Mouse (Mus musculus) brain, embryonic 18.5 days (tissue): ENCODE results near the gene Fam192a.

Source experiments
- DNase-seq: peaks from one replicate; pipeline ENCODE4 v3.0.0-alpha.2; 2012; ENCODE audit warnings: low read depth, low spot score

Gene Fam192a

GRCm38 (mm10) chr8:94571896-94572295 lies 29.9 kb downstream of the Fam192a start:
- no peak for DNase-seq

GRCm38 (mm10) chr8:94569419-94569818 lies 32.4 kb downstream of the Fam192a start:
- DNase-seq, result no peak

DNA sequence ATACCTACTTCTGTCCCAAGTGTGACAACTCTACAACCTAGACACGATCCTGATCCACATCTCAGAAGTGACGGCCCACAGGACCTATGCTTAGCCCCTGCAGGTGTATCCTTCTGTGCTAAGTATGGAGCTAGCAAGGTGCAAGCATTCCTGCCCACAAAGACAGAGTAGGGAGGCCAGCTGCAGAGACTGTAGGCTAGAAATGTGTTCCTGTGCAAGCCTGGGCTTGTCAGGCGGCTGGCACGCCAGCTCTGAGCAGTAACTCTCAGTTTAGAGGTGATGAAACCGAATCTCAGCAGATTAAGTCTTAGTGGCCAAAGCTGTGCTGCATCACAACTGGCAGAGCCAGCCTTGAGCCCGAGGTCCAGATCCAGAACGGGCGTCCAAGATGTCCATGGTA lies 33.7 kb downstream of the Fam192a start:
- DNase-seq, result no peak

DNA sequence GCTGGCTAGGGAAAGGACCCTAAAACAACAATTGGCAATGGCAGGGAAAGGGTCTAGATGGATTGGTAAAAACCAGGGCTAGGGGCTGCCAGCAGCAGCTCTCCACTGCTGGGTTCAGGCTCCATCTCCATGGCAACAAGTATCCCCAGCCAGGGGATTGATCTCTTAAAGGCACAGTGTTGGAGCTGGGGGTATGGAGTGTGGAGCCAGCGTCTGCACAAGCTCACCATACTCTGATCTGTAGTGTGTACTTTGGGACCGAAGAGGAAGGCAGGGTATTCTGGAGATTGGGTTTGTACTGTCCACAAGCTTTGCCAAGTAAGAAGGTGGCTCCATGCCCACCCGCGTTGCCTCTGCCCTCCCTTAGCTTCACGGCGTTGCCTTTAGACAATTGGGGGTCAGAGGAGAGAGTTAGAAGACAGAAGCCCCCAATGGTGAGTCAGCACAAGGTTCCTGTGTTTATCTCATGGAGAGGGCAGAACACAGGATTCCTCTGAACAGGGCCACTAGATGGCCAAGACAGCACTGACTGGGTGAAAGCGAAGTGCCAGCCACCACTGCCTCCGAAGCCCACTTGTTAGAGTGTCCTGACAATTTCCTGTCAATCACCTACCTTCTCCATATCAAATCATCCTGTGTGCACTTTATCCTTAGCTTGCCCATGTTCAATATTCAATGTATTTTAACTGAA lies 34.5 kb downstream of the Fam192a start:
- no peak for DNase-seq

- DNase-seq, result no peak
These were observed 35.2 kb downstream of the Fam192a start for GRCm38 (mm10) chr8:94566446-94567158.

DNA sequence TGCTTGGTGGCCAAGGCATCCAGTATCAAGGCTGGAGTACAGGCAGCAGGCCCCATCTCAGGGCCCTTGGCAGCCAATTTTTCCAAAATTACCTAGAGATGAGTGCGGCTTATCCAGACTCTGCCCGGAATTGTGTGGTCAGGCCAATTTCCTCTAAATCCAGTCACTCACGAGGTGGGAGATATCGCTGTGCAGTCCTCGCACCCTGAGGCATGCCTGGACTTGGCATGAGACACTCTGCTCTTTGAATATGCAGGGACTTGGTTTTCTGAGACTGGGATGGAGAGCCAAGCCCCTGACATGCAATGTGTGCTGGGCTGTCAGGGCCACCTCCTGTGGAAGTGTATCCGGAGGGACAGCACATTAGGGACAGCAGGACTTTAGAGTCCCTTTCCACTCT lies 35.8 kb downstream of the Fam192a start:
- DNase-seq, result no peak

DNA sequence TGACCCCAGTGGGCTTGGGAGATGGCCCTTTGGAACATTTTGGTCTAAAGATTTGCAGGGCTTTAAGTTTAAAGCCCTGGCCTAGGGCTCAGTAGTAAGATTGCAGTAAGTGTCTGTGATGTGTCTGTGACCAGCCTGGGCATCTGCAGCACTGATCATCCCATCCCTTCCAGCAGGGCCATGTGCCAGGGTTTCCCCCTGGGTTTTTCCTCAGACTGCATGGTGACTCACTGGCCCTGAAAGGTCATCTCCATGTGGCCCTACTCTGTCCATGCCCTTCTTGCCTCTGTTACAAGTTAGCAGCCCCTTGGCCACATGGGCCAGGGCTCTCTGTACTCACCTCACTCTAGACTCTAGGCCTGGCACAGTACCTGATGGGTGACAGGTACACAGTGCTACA lies 37.4 kb downstream of the Fam192a start:
- DNase-seq, result no peak

DNA sequence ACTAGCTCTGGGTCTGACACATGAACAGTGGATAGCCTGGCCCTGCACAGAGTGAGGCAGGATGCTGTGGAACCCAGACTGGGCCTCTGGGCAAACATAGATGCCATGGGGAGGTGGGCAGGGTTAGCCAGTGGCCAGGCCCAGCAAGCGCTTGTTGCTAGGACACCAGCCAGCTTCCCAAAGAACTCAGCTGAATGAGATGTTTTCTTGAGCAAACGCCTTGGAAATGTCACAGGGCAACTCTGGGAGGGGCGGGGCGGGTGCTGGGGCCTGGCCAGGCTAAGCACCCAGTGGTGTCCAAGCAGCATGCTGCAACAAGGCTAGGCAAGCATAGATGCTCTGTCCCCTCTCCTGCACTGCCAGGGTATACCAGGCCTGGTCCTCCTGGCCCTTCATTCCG lies 40.5 kb downstream of the Fam192a start:
- no peak for DNase-seq

GRCm38 (mm10) chr8:94557281-94557680 lies 44.5 kb downstream of the Fam192a start:
- no peak for DNase-seq

- no peak for DNase-seq
These were observed 49.1 kb downstream of the Fam192a start for GRCm38 (mm10) chr8:94552696-94553095.

DNA sequence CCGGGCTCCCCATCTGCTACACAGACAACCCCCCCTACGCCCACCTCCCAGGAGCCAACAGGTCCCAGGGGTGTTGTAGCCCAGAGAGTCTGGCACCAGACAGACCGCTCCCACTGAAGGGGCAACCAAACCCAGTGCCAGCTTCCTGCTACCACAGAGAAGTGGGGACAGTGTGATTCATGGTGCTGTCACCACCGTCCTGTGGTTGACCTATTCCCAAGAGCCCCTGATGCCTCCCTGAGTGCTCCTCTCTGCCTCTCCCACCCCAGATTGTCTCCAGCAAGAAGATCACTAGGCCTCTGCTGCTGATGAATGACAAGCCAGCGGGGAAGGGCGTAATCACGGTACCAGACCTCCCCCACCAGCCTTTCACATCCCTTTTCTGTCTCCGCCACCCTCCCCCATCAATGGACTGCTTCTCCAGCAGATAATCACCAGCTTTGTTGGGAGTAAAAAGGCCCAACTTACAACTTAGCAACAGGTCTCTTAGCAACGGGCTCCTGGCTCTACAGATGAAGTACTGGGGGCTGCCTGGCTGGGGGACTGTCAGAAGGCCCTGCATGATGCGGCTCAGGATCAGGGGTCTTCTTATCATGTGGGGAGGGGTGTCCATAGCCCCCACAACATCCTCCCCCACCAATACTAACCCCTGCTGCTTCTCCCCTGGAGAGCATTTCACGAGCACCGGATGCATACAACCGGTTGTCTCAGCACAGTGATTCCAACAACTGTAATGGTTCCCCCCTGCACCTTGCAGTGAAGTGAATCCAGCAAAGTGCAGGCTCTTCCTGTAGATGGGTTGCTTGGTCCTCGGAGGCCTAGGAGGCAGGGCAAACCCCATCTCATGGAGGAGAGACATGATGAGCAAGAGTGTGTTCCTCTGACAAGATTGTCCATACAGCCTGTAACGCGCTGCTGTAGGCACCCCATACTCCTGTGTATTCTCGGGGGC lies 50.0 kb downstream of the Fam192a start:
- DNase-seq, result peak; percentile 82

GRCm38 (mm10) chr8:94549998-94550397 lies 51.8 kb downstream of the Fam192a start:
- DNase-seq, result no peak

GRCm38 (mm10) chr8:94549482-94549881 lies 52.3 kb downstream of the Fam192a start:
- no peak for DNase-seq

DNA sequence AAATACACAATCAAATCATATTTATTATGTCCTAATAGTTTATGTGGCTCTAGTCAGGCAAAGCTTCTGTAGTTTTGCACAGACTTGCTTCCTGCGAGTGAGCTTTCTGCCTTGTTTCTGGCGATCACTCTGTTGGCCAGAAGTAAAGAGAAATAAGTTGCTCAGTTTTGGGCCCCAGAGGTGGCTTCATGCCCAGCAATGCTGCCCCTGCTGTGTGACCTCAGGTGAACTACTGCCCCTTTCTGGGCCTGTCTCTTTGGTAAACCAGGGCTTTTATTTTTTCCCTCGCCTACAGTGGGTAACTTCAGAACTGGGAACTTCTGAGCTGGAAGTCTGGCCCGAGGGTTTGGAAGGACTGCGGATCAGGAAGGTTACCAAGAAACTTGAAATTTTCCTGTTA lies 52.8 kb downstream of the Fam192a start:
- no peak for DNase-seq

DNA sequence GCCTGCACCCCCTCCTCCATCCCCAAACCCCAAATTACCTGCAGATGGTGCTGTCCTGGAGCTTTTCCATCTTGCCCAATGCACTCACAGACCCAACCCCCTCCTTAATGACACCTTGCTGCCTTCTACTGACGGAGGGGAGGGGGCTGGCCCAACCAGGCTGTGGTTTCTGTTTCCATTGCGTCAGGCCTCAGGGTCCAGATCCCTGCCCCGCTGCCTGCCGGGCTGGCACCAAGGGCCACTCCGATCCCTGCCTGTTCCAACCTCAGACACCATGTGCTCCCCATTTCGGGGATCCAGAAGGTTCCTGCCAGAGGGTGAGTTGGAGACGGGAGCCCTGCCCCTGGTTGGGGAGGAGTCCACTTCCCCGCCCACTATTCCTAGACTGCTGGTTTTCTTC lies 57.8 kb downstream of the Fam192a start:
- DNase-seq, result no peak

DNA sequence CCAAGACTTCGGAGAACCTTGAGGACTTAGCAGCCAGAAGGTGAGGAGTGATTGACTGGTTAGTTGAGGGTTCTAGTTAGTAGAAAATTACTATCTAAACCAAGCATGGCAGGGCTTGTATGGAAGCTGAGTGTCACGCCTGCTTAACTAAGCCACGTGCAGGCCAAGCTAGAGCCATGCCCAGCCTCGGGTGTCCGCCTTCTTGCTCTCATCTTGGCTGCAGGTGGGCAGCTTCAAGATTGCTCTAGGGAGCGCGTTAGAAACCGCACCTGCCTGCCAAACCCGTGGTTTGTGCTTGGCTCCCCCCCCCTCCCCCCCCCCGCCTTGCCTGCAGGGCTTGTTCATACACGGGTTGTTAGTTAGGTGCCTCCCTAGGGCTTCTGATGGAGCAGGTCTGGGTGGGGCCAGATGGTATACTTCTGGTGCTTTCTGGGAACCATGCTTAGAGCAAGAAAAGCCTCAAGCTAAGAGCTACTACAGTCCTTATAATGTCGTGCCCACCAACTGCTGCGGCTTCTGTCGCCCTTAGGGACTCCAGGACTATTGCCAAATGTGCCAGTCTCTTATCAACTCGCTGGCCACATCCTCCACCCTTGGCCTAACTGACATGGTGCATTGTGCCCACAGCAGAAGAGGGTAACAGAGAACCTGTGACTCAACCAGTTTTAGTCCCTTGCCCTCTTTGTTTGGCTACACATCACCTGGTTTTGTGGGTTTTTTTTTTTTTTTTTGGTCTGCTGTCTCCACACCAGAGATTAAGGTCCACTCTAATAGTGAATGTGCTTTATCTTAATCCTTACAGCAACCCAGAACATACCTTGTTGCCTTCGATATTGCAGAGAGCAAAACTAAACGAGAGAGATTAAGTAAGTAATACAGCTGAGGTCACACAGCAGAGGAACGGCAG lies 60.7 kb downstream of the Fam192a start:
- no peak for DNase-seq

DNA sequence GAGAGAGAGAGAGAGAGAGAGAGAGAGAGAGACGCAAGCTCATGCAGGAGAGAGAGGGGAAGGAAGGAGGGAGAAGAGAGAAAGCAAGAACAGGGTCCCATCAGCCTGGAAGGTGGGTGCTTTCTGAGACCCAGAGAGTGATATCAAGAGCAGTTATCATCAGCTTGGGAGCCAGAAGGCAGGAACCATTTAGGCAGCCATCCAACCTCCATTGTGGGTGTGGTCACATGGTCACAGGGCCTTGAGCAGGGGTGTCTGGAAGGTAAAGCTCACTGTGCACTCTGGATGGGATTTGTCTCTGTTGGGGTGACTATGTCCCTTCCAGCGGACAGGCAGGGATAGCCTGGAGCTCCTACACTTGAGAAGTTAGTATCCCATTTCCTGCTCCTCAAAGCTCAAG lies 61.8 kb downstream of the Fam192a start:
- DNase-seq, result no peak

GRCm38 (mm10) chr8:94537456-94537855 lies 64.3 kb downstream of the Fam192a start:
- DNase-seq, result no peak

DNA sequence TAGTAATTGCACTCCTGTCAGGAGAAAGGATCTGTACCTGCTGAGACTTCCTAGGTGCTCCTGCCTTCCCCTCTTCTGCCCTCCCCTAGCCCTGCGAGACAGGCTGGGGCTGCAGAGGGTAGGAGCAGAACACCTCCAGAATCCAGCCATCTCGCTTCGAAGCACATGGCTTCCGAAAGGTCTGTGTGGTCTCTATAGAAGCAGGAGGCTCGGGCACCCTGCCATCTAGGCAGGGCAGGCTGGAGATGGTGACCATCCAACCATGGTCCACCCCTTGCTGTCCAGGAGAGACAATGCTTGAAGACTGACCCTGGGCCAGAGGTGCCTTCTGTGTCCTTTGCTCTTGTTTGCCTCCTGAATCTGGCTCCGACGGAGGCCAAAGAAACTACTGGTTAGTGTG lies 66.2 kb downstream of the Fam192a start:
- DNase-seq, result no peak

DNA sequence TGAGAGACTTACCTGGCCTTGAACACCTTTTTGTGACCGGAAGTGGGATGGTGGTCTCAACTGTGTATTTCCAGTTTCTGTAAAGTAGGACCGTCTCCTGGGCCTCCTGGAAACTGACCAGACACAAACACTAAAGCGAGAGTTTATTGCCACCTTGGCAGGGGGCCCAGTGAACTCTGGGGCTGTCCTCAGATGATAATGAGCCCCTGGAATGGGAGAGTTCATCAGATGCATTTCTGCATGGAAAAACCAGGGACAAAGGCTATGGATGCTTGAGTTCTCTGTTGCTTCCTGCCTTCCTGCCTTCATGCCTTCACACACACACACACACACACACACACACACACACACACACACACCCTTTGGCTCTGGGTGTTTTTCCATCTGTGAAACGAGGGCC lies 67.2 kb downstream of the Fam192a start:
- no peak for DNase-seq
